Mouse (Mus musculus): Measurements from ENCODE around the gene Ly6g. TPM values are rescaled to one million over a fixed set of nuclear protein-coding genes. Genes with fewer than 3 reads are reported as not detected.

Gene Ly6g
- polyA plus RNA-seq, 1 experiment from 2014 or later = not detected

Other genes with a start within 250 kb of the Ly6g start
- gene Ly6i, start 171.8 kb upstream of the Ly6g start, polyA plus RNA-seq (2014; fragmentation: Nextera tagmentation; extraction: Ambion mirVana) = not detected in 2 replicates
- gene Ly6a, start 157.2 kb upstream of the Ly6g start, polyA plus RNA-seq (2014; fragmentation: Nextera tagmentation; extraction: Ambion mirVana) = 0.93 TPM in 1 of 2 replicates, not detected in the other
- gene Ly6c1, start 106.4 kb upstream of the Ly6g start, polyA plus RNA-seq (2014; fragmentation: Nextera tagmentation; extraction: Ambion mirVana) = 3.0 and 4.5 TPM in 2 replicates
- 0.30 TPM in 2 replicates for gene Ly6c2, start 43.3 kb upstream of the Ly6g start, polyA plus RNA-seq (2014; fragmentation: Nextera tagmentation; extraction: Ambion mirVana)
- not detected in 2 replicates for gene BC025446, start 61.1 kb downstream of the Ly6g start, polyA plus RNA-seq (2014; fragmentation: Nextera tagmentation; extraction: Ambion mirVana)
- not detected in 2 replicates for gene Ly6f, start 113.2 kb downstream of the Ly6g start, polyA plus RNA-seq (2014; fragmentation: Nextera tagmentation; extraction: Ambion mirVana)

Data from forebrain, embryonic 14.5 days (tissue).